Mouse (Mus musculus) macrophage (primary cell): Measurements from ENCODE around the gene Trip11. TPM values are rescaled to one million over a fixed set of nuclear protein-coding genes. Genes with fewer than 3 reads are reported as not detected.
A peak's percentile ranks its signal among the peaks of the same experiment; 100 is the strongest.

Source experiments
- H3K27ac ChIP-seq: fragments of 350-480 bp; formaldehyde crosslinking; 2 replicates; pipeline ENCODE4 v1.9.0; 2021
- H3K36me3 ChIP-seq: fragments of 350-480 bp; formaldehyde crosslinking; 2 replicates; pipeline ENCODE4 v1.9.0; 2021; ENCODE audit errors: inconsistent target
- H3K4me3 ChIP-seq: fragments of 350-480 bp; formaldehyde crosslinking; 2 replicates; pipeline ENCODE4 v1.9.0; 2021; ENCODE audit errors: inconsistent target
- H3K79me2 ChIP-seq: fragments of 350-480 bp; formaldehyde crosslinking; 2 replicates; pipeline ENCODE4 v1.9.0; 2021; ENCODE audit errors: inconsistent target
- WGBS: methylation state at CpG from one replicate; pipeline ENCODE4 v1.1.7; 2026; ENCODE audit warnings: inconsistent platforms; ENCODE audit not compliant: missing documents; 5-methylcytosine and 5-hydroxymethylcytosine counted together
- polyA plus RNA-seq: library from polyadenylated mRNA; stranded (reverse); fragments of 250-400 nt; gene quantifications from 3 replicates; pipeline ENCODE4 v1.2.4, GENCODE M21; 2018; ENCODE audit warnings: inconsistent platforms

The Trip11 gene
- polyA plus RNA-seq, 1 experiment from 2014 or later: 17.7 TPM

- no peaks in the 10 kb centered on the region for H3K79me2 ChIP-seq
- H3K27ac ChIP-seq: no peak overlapping the region
- no peaks in the 10 kb centered on the region for H3K36me3 ChIP-seq
- 0% methylated on average over 3 of the region's 3 CpGs for WGBS
- H3K4me3 ChIP-seq: no peak overlapping the region
Observed at GRCm38 (mm10) chr12:101821596-101821995, 91.5 kb downstream of the Trip11 start.

- 48% methylated on average over 9 of the region's 9 CpGs for WGBS
- H3K27ac ChIP-seq: no peak overlapping the region
Observed at GRCm38 (mm10) chr12:101819570-101819969, 93.5 kb downstream of the Trip11 start.

GRCm38 (mm10) chr12:101818608-101819370, 94.3 kb downstream of the Trip11 start, which contains the start of gene Fbln5:
Fbln5 (minus strand) TSS chr12:101819055.
- WGBS: 2% methylated on average over 46 of the region's 46 CpGs
- no peaks in the 10 kb centered on the region for H3K79me2 ChIP-seq
- peak within 1 kb of the TSS; percentile 23; the same call in 1 of the 2 replicates for H3K4me3 ChIP-seq
- H3K36me3 ChIP-seq: no peaks in the 10 kb centered on the region
- no peak within 1 kb of the TSS for H3K27ac ChIP-seq

More at GRCm38 (mm10) chr12:101819570-101819969, 93.5 kb downstream of the Trip11 start:
- H3K4me3 ChIP-seq: peak overlapping the region; percentile 23; the same call in 1 of the 2 replicates
- H3K36me3 ChIP-seq: no peaks in the 10 kb centered on the region
- no peaks in the 10 kb centered on the region for H3K79me2 ChIP-seq

- H3K4me3 ChIP-seq: peak overlapping the region; percentile 14; the same call in 1 of the 2 replicates
- 28% methylated on average over 11 of the region's 11 CpGs for WGBS
Observed at GRCm38 (mm10) chr12:101818246-101818607, 94.8 kb downstream of the Trip11 start.

GRCm38 (mm10) chr12:101816810-101817209, 96.3 kb downstream of the Trip11 start:
- no peak overlapping the region for H3K27ac ChIP-seq
- WGBS: 50% methylated on average over 5 of the region's 5 CpGs
- no peaks in the 10 kb centered on the region for H3K79me2 ChIP-seq
- H3K4me3 ChIP-seq: no peak overlapping the region
- no peaks in the 10 kb centered on the region for H3K36me3 ChIP-seq

More at GRCm38 (mm10) chr12:101818246-101818607, 94.8 kb downstream of the Trip11 start:
- Histone ChIP-seq H3K27ac (no peak overlapping the region), H3K36me3 (no peaks in the 10 kb centered on the region), H3K79me2 (no peaks in the 10 kb centered on the region)

- 94% methylated on average over 6 of the region's 6 CpGs for WGBS
- H3K79me2 ChIP-seq: no peaks in the 10 kb centered on the region
- H3K36me3 ChIP-seq: no peaks in the 10 kb centered on the region
Observed at GRCm38 (mm10) chr12:101815796-101816195, 97.3 kb downstream of the Trip11 start.

GRCm38 (mm10) chr12:101814423-101814822, 98.6 kb downstream of the Trip11 start:
- H3K4me3 ChIP-seq: no peak overlapping the region
- no peaks in the 10 kb centered on the region for H3K36me3 ChIP-seq
- no peak overlapping the region for H3K27ac ChIP-seq
- no peaks in the 10 kb centered on the region for H3K79me2 ChIP-seq
- WGBS: 100% methylated on average over 2 of the region's 2 CpGs

More at GRCm38 (mm10) chr12:101815796-101816195, 97.3 kb downstream of the Trip11 start:
- Histone ChIP-seq H3K4me3 (no peak overlapping the region), H3K27ac (no peak overlapping the region)

GRCm38 (mm10) chr12:101811181-101811580, 101.9 kb downstream of the Trip11 start:
- WGBS: 64% methylated on average over 6 of the region's 6 CpGs
- Histone ChIP-seq H3K4me3 (no peak overlapping the region), H3K36me3 (no peaks in the 10 kb centered on the region), H3K27ac (no peak overlapping the region), H3K79me2 (no peaks in the 10 kb centered on the region)

- H3K4me3 ChIP-seq: no peak overlapping the region
- WGBS: 74% methylated on average over 2 of the region's 2 CpGs
- no peaks in the 10 kb centered on the region for H3K36me3 ChIP-seq
Observed at GRCm38 (mm10) chr12:101810515-101810914, 102.6 kb downstream of the Trip11 start.

GRCm38 (mm10) chr12:101807400-101807799, 105.7 kb downstream of the Trip11 start:
- Histone ChIP-seq H3K79me2 (no peaks in the 10 kb centered on the region), H3K27ac (no peak overlapping the region), H3K4me3 (no peak overlapping the region), H3K36me3 (no peaks in the 10 kb centered on the region)
- 50% methylated on average over 2 of the region's 2 CpGs for WGBS

More at GRCm38 (mm10) chr12:101810515-101810914, 102.6 kb downstream of the Trip11 start:
- no peaks in the 10 kb centered on the region for H3K79me2 ChIP-seq
- no peak overlapping the region for H3K27ac ChIP-seq

- no peaks in the 10 kb centered on the region for H3K36me3 ChIP-seq
- H3K4me3 ChIP-seq: no peak overlapping the region
- no peak overlapping the region for H3K27ac ChIP-seq
- 7% methylated on average over 3 of the region's 3 CpGs for WGBS
- H3K79me2 ChIP-seq: no peaks in the 10 kb centered on the region
Observed at GRCm38 (mm10) chr12:101802445-101802844, 110.6 kb downstream of the Trip11 start.

- 83% methylated on average over 5 of the region's 5 CpGs for WGBS
- Histone ChIP-seq H3K27ac (no peak overlapping the region), H3K36me3 (no peaks in the 10 kb centered on the region), H3K79me2 (no peaks in the 10 kb centered on the region), H3K4me3 (no peak overlapping the region)
Observed at GRCm38 (mm10) chr12:101801744-101802143, 111.3 kb downstream of the Trip11 start.

- Histone ChIP-seq H3K4me3 (no peak overlapping the region), H3K36me3 (no peaks in the 10 kb centered on the region), H3K79me2 (no peaks in the 10 kb centered on the region), H3K27ac (no peak overlapping the region)
- WGBS: 73% methylated on average over 3 of the region's 3 CpGs
Observed at GRCm38 (mm10) chr12:101801051-101801450, 112.0 kb downstream of the Trip11 start.

GRCm38 (mm10) chr12:101798189-101798922, 114.7 kb downstream of the Trip11 start:
- Histone ChIP-seq H3K27ac (no peak overlapping the region), H3K79me2 (no peaks in the 10 kb centered on the region), H3K36me3 (no peaks in the 10 kb centered on the region), H3K4me3 (no peak overlapping the region)
- 87% methylated on average over 7 of the region's 7 CpGs for WGBS

GRCm38 (mm10) chr12:101794458-101794857, 118.6 kb downstream of the Trip11 start:
- Histone ChIP-seq H3K4me3 (no peak overlapping the region), H3K27ac (no peak overlapping the region), H3K36me3 (no peaks in the 10 kb centered on the region), H3K79me2 (no peaks in the 10 kb centered on the region)
- 90% methylated on average over 3 of the region's 3 CpGs for WGBS
